Mouse (Mus musculus) central nervous system, embryonic 18 days (tissue): Measurements from ENCODE around the gene 1810046K07Rik. TPM values are rescaled to one million over a fixed set of nuclear protein-coding genes. Genes with fewer than 3 reads are reported as not detected.

Source experiments
- polyA plus RNA-seq: library from polyadenylated mRNA; depleted of rRNA; stranded (reverse); fragments of >200 nt; gene quantifications from 2 replicates; pipeline ENCODE4 v1.2.3, GENCODE M21; 2012; rRNA removed

1810046K07Rik gene
- not detected in 2 replicates for polyA plus RNA-seq

DNA sequence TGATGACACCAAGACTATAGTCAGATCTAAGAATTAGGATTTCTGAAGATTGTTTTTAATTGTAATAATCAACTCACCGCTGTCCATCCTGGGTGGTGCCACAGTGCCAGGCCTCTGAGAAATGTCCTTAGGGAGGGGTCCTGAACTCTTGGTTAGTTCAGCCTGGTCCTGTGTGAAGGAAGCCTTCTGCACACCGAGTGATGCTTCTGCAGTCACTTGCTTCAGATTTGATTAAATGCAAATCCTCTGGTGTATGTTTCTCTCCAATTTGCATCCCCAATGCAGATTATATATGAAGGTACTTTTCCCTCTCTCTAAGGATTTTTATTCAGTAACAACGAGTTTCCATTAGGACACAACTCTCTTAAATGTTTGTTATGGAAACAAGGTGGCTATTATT lies at the start of gene 1810046K07Rik:
Gene 1810046K07Rik, minus strand, starts transcription at position 187 of the 400 bp plus-strand sequence.

DNA sequence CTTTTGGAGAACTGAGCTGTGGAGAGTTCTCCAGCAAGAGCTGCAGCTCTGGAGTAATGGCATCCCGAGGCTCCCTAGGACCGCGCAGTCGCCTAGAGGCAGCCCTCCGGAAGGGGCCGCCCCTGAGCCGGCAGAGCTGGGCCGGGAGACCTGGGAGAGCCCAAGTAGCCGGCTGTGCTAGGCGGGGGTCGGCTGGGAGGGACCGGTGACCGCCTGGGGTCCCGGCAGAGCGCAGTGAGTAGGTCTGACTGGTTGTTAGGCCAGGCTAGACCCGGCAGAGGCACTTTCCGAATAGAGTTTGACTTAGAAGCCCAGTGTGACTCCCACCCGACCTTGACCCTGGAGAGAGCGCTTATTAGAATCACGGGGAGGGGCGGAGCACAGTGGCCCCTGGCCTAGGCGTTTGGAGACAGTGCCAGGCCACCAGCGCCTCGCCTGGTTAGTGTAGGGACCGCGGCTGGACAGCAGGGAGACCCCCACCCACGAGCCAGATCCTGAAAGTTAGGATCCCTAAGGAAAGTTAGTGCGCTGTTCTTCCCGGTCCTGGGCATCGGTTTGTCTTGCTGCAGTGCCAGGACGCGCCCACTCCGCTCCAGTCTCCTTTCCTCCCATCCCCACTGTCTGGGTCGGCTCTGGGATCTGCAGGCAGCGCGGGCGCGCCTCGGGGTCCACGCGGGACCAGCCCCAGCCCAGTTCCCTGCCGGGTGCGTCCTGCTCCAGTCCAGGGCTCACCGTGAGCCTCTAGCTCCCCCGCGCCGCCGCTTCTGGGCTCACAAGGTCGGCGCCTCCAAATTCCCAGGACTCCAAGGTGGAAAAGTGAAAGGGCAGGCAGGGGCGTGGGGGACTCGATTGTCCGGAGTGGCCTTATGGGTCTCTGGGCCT lies 50.0 kb downstream of the 1810046K07Rik start, which contains the start of gene Colca2:
Gene Colca2, minus strand, starts transcription at position 70 of the 882 bp plus-strand sequence.

Other genes starting within 250 kb of the 1810046K07Rik start
- 0.75 and 1.6 TPM in 2 replicates for gene 4833427G06Rik, start 226.8 kb downstream of the 1810046K07Rik start, polyA plus RNA-seq
- gene Gm32742, start 163.4 kb downstream of the 1810046K07Rik start, polyA plus RNA-seq = 0.01 and 0.03 TPM in 2 replicates
- 0.12 and 0.21 TPM in 2 replicates for gene Pou2af1, start 115.2 kb downstream of the 1810046K07Rik start, polyA plus RNA-seq
- gene Colca2, start 50.3 kb downstream of the 1810046K07Rik start, polyA plus RNA-seq = 0.94 and 1.0 TPM in 2 replicates